Mouse (Mus musculus) neural tube, embryonic 13.5 days (tissue): ENCODE data around the gene Runx2. TPM values are rescaled to one million over a fixed set of nuclear protein-coding genes. Genes with fewer than 3 reads are reported as not detected.

Experiments
- ATAC-seq: fragments of 200-750 bp; cut with Nextera tagmentation; 2 replicates; pipeline ENCODE4 v1.8.0; 2017; ENCODE audit warnings: low read depth, mild to moderate bottlenecking, moderate TSS enrichment, moderate library complexity
- H3K27ac ChIP-seq: fragments of 300-500 bp; sonication (generic); replicated peaks from 2 replicates; pipeline ENCODE4 v1.5.1; 2015; ENCODE audit warnings: moderate library complexity, mild to moderate bottlenecking, inconsistent platforms
- H3K27me3 ChIP-seq: fragments of 300-500 bp; sonication (generic); 2 replicates; pipeline ENCODE4 v1.6.1; 2015; ENCODE audit warnings: mild to moderate bottlenecking, inconsistent platforms
- H3K36me3 ChIP-seq: fragments of 300-500 bp; sonication (generic); 2 replicates; pipeline ENCODE4 v1.6.1; 2015; ENCODE audit warnings: mild to moderate bottlenecking, inconsistent platforms
- H3K4me1 ChIP-seq: fragments of 300-500 bp; sonication (generic); replicated peaks from 2 replicates; pipeline ENCODE4 v1.6.1; 2015; ENCODE audit warnings: inconsistent platforms
- H3K4me2 ChIP-seq: fragments of 300-500 bp; sonication (generic); 2 replicates; pipeline ENCODE4 v1.6.1; 2015; ENCODE audit warnings: inconsistent platforms, mild to moderate bottlenecking, moderate library complexity
- H3K4me3 ChIP-seq: fragments of 300-500 bp; sonication (generic); 2 replicates; pipeline ENCODE4 v1.5.1; 2015; ENCODE audit warnings: mild to moderate bottlenecking, inconsistent platforms
- H3K9ac ChIP-seq: fragments of 300-500 bp; sonication (generic); 2 replicates; pipeline ENCODE4 v1.6.1; 2015; ENCODE audit warnings: moderate library complexity, mild to moderate bottlenecking, inconsistent platforms
- H3K9me3 ChIP-seq: fragments of 300-500 bp; sonication (generic); 2 replicates; pipeline ENCODE4 v1.6.1; 2016; ENCODE audit warnings: inconsistent platforms
- WGBS: fragments of 180-500 bp; shearing (Covaris S2); methylation state at CpG from one replicate; pipeline ENCODE4 v1.1.7; 2015; 5-methylcytosine and 5-hydroxymethylcytosine counted together
- polyA plus RNA-seq: library from polyadenylated mRNA; unstranded; fragments of >200 nt; fragmentation: Nextera tagmentation; extraction: Ambion mirVana; gene quantifications from 2 replicates; pipeline ENCODE4 v1.2.1, GENCODE M21; 2015

The Runx2 gene
- polyA plus RNA-seq, 1 experiment from 2014 or later, result 0.59 TPM

GRCm38 (mm10) chr17:44623707-44624106 lies 190.9 kb downstream of the Runx2 start:
- Histone ChIP-seq H3K27me3 (no peaks in the 10 kb centered on the region), H3K27ac (no peak overlapping the region), H3K4me3 (no peak overlapping the region), H3K4me2 (no peak overlapping the region), H3K36me3 (no peaks in the 10 kb centered on the region), H3K9ac (no peak overlapping the region), H3K4me1 (0 out of 2 replicates have a peak, but pooled peaks cover under 1% of the 10 kb centered on the region), H3K9me3 (no peaks in the 10 kb centered on the region)
- WGBS, result 81% methylated on average over 2 of the region's 2 CpGs
- no peak for ATAC-seq

DNA sequence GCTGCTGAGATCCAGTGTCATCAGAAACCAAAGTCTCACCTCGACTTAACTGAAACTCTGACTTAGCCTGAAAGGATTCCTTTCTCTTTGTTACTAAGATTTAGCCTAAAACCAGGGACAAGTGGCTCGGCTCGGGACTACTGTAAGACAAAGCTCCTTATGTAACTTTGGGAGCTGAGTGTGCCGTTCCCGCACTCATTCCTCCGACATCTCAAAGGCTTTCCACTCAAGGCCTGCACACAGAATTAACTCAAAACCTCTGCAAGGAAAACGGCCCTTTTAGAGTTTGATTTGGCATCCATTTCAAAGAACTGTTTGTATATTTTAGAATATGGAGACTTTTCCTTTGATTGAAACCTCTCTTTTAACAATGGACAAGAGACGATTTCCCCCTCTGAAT lies 191.3 kb downstream of the Runx2 start:
- Histone ChIP-seq H3K4me1 (peaks cover 5% of the 10 kb centered on the region; the same call in 1 of the 2 replicates), H3K27me3 (no peaks in the 10 kb centered on the region), H3K4me2 (no peak overlapping the region), H3K9me3 (no peaks in the 10 kb centered on the region), H3K4me3 (no peak overlapping the region), H3K9ac (no peak overlapping the region), H3K27ac (no peak overlapping the region), H3K36me3 (no peaks in the 10 kb centered on the region)
- 61% methylated on average over 8 of the region's 8 CpGs for WGBS
- no peak for ATAC-seq

DNA sequence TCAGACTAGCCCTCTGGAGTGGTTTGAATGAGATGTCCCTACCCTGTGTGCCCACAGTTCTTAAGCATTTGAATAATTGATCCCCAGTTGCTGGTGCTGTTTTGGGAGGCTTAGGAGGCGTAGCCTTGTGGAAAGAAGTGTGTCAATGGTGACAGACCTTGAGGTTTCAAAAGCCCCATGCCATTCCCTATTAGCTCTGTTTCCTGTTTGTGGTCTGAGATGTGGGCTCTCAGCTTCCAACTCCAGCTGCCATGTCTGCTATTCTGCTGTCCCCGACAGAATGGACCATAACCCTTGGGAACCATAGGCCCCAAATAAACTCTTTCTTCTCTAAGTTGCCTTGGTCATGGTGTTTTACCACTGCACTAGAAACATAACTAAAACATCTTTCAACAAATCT lies 194.1 kb downstream of the Runx2 start:
- Histone ChIP-seq H3K9ac (no peak overlapping the region), H3K27ac (no peak overlapping the region), H3K4me2 (no peak overlapping the region), H3K4me3 (no peak overlapping the region), H3K4me1 (peaks cover 10% of the 10 kb centered on the region; the same call in 1 of the 2 replicates), H3K36me3 (no peaks in the 10 kb centered on the region), H3K27me3 (no peaks in the 10 kb centered on the region), H3K9me3 (no peaks in the 10 kb centered on the region)
- ATAC-seq, result no peak
- 95% methylated on average over 2 of the region's 2 CpGs for WGBS

GRCm38 (mm10) chr17:44618691-44619090 lies 195.9 kb downstream of the Runx2 start:
- H3K27me3 ChIP-seq, result no peaks in the 10 kb centered on the region
- no peaks in the 10 kb centered on the region for H3K36me3 ChIP-seq
- peaks cover 20% of the 10 kb centered on the region for H3K4me1 ChIP-seq
- no peak overlapping the region for H3K27ac ChIP-seq
- H3K4me2 ChIP-seq, result 0 out of 2 replicates have a peak overlapping the region, but pooled peaks have one; percentile 14
- H3K4me3 ChIP-seq, result no peak overlapping the region
- 65% methylated on average over 11 of the region's 11 CpGs for WGBS
- no peak overlapping the region for H3K9ac ChIP-seq
- H3K9me3 ChIP-seq, result no peaks in the 10 kb centered on the region
- ATAC-seq, result no peak

- H3K36me3 ChIP-seq, result no peaks in the 10 kb centered on the region
- H3K27me3 ChIP-seq, result no peaks in the 10 kb centered on the region
- ATAC-seq, result no peak
- WGBS, result 61% methylated on average over 10 of the region's 10 CpGs
- H3K4me1 ChIP-seq, result peaks cover 24% of the 10 kb centered on the region
- no peaks in the 10 kb centered on the region for H3K9me3 ChIP-seq
- H3K9ac ChIP-seq, result 0 out of 2 replicates have a peak overlapping the region, but pooled peaks have one; percentile 34
- no peak overlapping the region for H3K4me3 ChIP-seq
- H3K4me2 ChIP-seq, result no peak overlapping the region
- H3K27ac ChIP-seq, result no peak overlapping the region; the same call in 1 of the 2 replicates
Measured at GRCm38 (mm10) chr17:44618175-44618574, 196.4 kb downstream of the Runx2 start.

- Histone ChIP-seq H3K36me3 (no peaks in the 10 kb centered on the region), H3K4me2 (no peak overlapping the region), H3K27me3 (no peaks in the 10 kb centered on the region), H3K27ac (no peak overlapping the region; the same call in 1 of the 2 replicates), H3K4me3 (no peak overlapping the region), H3K4me1 (peaks cover 24% of the 10 kb centered on the region), H3K9me3 (no peaks in the 10 kb centered on the region), H3K9ac (0 out of 2 replicates have a peak overlapping the region, but pooled peaks have one; percentile 34)
- no peak for ATAC-seq
- WGBS, result 73% methylated on average over 2 of the region's 2 CpGs
Measured at GRCm38 (mm10) chr17:44617741-44618140, 196.9 kb downstream of the Runx2 start.

GRCm38 (mm10) chr17:44613716-44614715 lies 200.6 kb downstream of the Runx2 start:
- 0 out of 2 replicates have a peak overlapping the region, but pooled peaks have one; percentile 5 for H3K4me2 ChIP-seq
- no peaks in the 10 kb centered on the region for H3K36me3 ChIP-seq
- WGBS, result 60% methylated on average over 26 of the region's 26 CpGs
- H3K27ac ChIP-seq, result 0 out of 2 replicates have a peak overlapping the region, but pooled peaks have one; percentile 46
- H3K4me3 ChIP-seq, result no peak overlapping the region
- ATAC-seq, result peak; percentile 56
- no peak overlapping the region for H3K9ac ChIP-seq
- H3K4me1 ChIP-seq, result peaks cover 24% of the 10 kb centered on the region
- H3K27me3 ChIP-seq, result no peaks in the 10 kb centered on the region
- H3K9me3 ChIP-seq, result no peaks in the 10 kb centered on the region

GRCm38 (mm10) chr17:44612641-44613040 lies 202.0 kb downstream of the Runx2 start:
- H3K4me2 ChIP-seq, result no peak overlapping the region
- peaks cover 14% of the 10 kb centered on the region for H3K4me1 ChIP-seq
- H3K27me3 ChIP-seq, result no peaks in the 10 kb centered on the region
- WGBS, result 72% methylated on average over 8 of the region's 8 CpGs
- ATAC-seq, result no peak
- H3K4me3 ChIP-seq, result no peak overlapping the region
- H3K27ac ChIP-seq, result 0 out of 2 replicates have a peak overlapping the region, but pooled peaks have one; percentile 9
- no peaks in the 10 kb centered on the region for H3K36me3 ChIP-seq
- no peaks in the 10 kb centered on the region for H3K9me3 ChIP-seq
- H3K9ac ChIP-seq, result no peak overlapping the region

GRCm38 (mm10) chr17:44612002-44612401 lies 202.6 kb downstream of the Runx2 start:
- H3K27me3 ChIP-seq, result no peaks in the 10 kb centered on the region
- ATAC-seq, result no peak
- 97% methylated on average over 3 of the region's 3 CpGs for WGBS
- H3K9me3 ChIP-seq, result no peaks in the 10 kb centered on the region
- no peak overlapping the region for H3K4me2 ChIP-seq
- no peak overlapping the region for H3K27ac ChIP-seq
- H3K36me3 ChIP-seq, result no peaks in the 10 kb centered on the region
- no peak overlapping the region for H3K9ac ChIP-seq
- H3K4me3 ChIP-seq, result no peak overlapping the region
- H3K4me1 ChIP-seq, result peaks cover 14% of the 10 kb centered on the region

- no peaks in the 10 kb centered on the region for H3K9me3 ChIP-seq
- no peak overlapping the region for H3K4me3 ChIP-seq
- H3K36me3 ChIP-seq, result no peaks in the 10 kb centered on the region
- no peak overlapping the region for H3K27ac ChIP-seq
- H3K4me2 ChIP-seq, result no peak overlapping the region
- no peak for ATAC-seq
- H3K4me1 ChIP-seq, result peaks cover 14% of the 10 kb centered on the region
- H3K27me3 ChIP-seq, result no peaks in the 10 kb centered on the region
- 89% methylated on average over 4 of the region's 4 CpGs for WGBS
- H3K9ac ChIP-seq, result no peak overlapping the region
Measured at GRCm38 (mm10) chr17:44611543-44611942, 203.1 kb downstream of the Runx2 start.

DNA sequence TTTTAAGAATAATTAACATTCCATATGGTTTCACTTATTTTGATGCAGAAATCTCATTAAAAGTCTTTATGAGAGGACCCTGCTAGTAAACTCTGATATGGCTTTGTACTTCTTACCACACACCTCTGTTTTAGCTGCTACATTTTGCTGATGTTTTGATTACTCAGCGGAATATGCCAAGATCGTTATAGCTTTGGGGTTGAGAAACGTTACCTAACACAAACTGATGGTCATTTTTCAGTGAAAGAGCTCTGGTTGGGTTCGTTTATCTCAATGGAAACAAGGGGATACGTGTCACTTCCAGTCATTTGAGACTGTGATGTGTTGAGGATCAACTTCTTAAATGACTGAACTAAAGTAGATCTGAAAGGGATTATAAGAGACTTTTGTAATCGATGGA lies 203.8 kb downstream of the Runx2 start:
- 86% methylated on average over 6 of the region's 6 CpGs for WGBS
- no peak for ATAC-seq
- H3K4me2 ChIP-seq, result no peak overlapping the region

DNA sequence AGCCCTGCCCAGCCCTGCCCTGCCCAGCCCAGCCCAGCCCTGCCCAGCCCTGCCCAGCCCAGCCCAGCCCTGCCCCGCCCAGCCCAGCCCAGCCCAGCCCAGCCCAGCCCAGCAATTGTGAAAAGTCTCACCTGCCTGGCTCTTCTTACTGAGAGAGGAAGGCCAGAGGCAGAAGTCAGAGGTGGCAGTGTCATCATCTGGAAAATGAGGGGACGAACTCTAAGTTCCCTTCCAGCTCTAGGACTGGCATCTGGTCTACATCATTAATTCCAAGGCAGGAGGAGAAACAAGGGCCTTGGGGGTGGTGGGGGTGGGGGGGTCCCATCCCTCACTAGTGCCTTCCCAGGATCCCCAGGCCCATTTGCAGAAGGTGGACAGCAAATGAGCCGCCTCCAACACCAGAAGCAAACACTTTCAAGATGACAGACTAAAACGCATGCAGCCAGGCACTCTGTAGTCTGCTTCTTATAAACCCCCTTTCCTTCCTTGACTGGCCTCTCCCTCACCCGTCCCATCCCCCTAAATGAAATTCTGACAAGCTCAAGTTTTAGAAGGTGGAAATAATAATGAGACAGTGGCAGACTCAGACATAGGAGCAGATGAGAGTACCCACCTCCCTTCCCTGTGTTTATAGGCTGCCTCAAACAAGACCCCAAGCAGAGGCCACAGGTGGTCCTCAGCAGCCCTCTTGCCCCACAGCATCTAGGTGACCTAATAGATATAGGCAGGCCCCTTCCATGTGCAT lies 204.5 kb downstream of the Runx2 start:
- Histone ChIP-seq H3K27ac (no peak overlapping the region), H3K9me3 (no peaks in the 10 kb centered on the region), H3K36me3 (no peaks in the 10 kb centered on the region), H3K9ac (no peak overlapping the region), H3K4me2 (no peak overlapping the region), H3K27me3 (no peaks in the 10 kb centered on the region), H3K4me3 (no peak overlapping the region), H3K4me1 (peaks cover 14% of the 10 kb centered on the region)
- 73% methylated on average over 5 of the region's 5 CpGs for WGBS
- ATAC-seq, result no peak

More for the DNA sequence above, 203.8 kb downstream of the Runx2 start:
- H3K27me3 ChIP-seq, result no peaks in the 10 kb centered on the region
- H3K4me1 ChIP-seq, result peaks cover 14% of the 10 kb centered on the region
- no peaks in the 10 kb centered on the region for H3K36me3 ChIP-seq
- H3K4me3 ChIP-seq, result no peak overlapping the region
- H3K27ac ChIP-seq, result no peak overlapping the region
- no peaks in the 10 kb centered on the region for H3K9me3 ChIP-seq
- no peak overlapping the region for H3K9ac ChIP-seq
